Mouse (Mus musculus): Measurements from ENCODE around the gene Ddx25.

DNA sequence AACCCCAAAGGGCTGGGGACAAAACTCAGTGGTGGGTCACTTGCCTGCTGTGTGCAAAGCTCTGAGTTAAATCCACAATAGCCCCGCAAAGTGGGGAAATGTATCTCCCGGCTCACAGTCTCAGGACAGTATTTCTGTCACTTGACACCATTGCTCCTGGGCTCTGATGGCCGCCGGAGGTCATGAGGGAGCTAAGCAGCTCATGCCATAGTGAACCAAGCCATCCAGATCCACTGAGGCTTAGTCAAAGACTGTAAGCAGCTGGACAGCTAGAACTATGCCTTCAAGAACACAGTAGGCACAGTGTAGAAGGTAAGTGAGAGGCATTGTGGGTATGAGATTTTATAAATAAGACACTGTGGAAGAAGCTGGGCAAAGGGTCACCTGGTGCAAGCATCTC lies 63.4 kb downstream of the Ddx25 start:
- TF ChIP-seq CTCF (IDR thresholded peaks at IDR 0.05; ENCODE audit: low read depth) (no peak), EP300 (optimal IDR thresholded peaks at IDR 0.05) (no peak)

Data from stomach, postnatal 0 days (tissue).